ENCODE assay signal across 20 mouse cellular contexts in the genomic region with DNA sequence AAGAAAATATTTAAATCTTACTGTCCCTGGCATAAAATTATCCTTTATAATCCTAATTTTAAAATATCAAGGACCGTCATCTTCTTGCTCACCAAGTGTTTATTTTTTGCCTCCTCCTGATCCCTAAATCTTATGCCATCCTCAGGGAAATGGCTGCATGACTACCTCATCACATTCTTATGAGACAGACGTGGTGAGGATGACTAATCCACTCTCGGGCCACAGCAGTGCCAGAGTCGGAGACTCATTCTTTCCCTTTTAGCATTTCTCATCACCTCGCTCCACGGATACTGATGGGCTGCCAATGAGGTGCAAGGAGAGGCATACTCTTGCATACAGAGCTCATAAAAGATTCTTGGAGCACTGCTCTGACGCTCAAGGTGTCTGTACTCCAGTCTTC. TPM values are rescaled to one million over a fixed set of nuclear protein-coding genes. Genes with fewer than 3 reads are reported as not detected.
DNase-seq lines count a peak whose midpoint lies in the region; ATAC-seq and TF ChIP-seq lines count a peak whose summit lies in the region.
"Had no signal": no experiment of that assay in that cellular context is flagged by ENCODE, and none has a peak within 500 bp of the region (broad histone marks: within the 10 kb centered on the region; RNA-seq: fewer than 3 reads in every experiment).

No protein-coding gene starts in this region.

- H3K27ac ChIP-seq in heart, embryonic 12.5 days (ENCODE audit: poor library complexity, severe bottlenecking), result no peak overlapping the region
- no peak overlapping the region for H3K27ac ChIP-seq in midbrain, embryonic 13.5 days
- H3K27ac ChIP-seq: embryonic facial prominence, embryonic 15.5 days; hindbrain, postnatal 0 days; limb, embryonic 15.5 days had no signal

- no peak overlapping the region for H3K4me3 ChIP-seq in heart, embryonic 12.5 days
- H3K4me3 ChIP-seq in C2C12 (ENCODE audit: insufficient read depth, poor library complexity, severe bottlenecking), result no peak overlapping the region
- no peak overlapping the region for H3K4me3 ChIP-seq in midbrain, embryonic 13.5 days (replicated peaks)
- H3K4me3 ChIP-seq: embryonic facial prominence, embryonic 15.5 days; limb, embryonic 15.5 days had no signal

- H3K9me3 ChIP-seq in heart, embryonic 12.5 days (replicated peaks), result no peaks in the 10 kb centered on the region
- no peaks in the 10 kb centered on the region for H3K9me3 ChIP-seq in midbrain, embryonic 13.5 days
- H3K9me3 ChIP-seq: embryonic facial prominence, embryonic 15.5 days; limb, embryonic 15.5 days had no signal

- no peaks in the 10 kb centered on the region for H3K79me2 ChIP-seq in C2C12 (ENCODE audit: control insufficient read depth, insufficient read depth)

- H3ac ChIP-seq in C2C12 (ENCODE audit: control insufficient read depth, insufficient read length, low read depth), result no peak overlapping the region

- peak; percentile 85 for DNase-seq in heart, adult 11 months
- DNase-seq in 3T3-L1 (ENCODE audit: low read depth, low spot score), result peak; percentile 93
- peak; percentile 78 for DNase-seq in fibroblast of lung, adult 2 months (ENCODE audit: low read depth)
- DNase-seq in lung, postnatal 25 days (ENCODE audit: low spot score), result no peak
- DNase-seq: embryo, embryonic 11 days; heart, postnatal 36 days; kidney, adult 2 months; kidney, postnatal 36 days; layer of hippocampus, adult 9-11 months; lung, postnatal 14 days; right cerebral cortex, postnatal 25 days; thymus, postnatal 14 days had no signal

- ATAC-seq in heart, embryonic 12.5 days (ENCODE audit: insufficient number of reproducible peaks, low FRiP score), result no peak
- ATAC-seq in midbrain, embryonic 13.5 days, result no peak
- ATAC-seq: forebrain, embryonic 14.5 days; hindbrain, postnatal 0 days had no signal

- H3K4me1 ChIP-seq in heart, embryonic 12.5 days (replicated peaks), result no peaks in the 10 kb centered on the region
- H3K4me1 ChIP-seq in midbrain, embryonic 13.5 days (replicated peaks), result no peaks in the 10 kb centered on the region
- H3K4me1 ChIP-seq: embryonic facial prominence, embryonic 15.5 days; limb, embryonic 15.5 days had no signal

- no peak overlapping the region for H3K4me2 ChIP-seq in heart, embryonic 12.5 days
- no peak overlapping the region for H3K4me2 ChIP-seq in midbrain, embryonic 13.5 days (replicated peaks)
- H3K4me2 ChIP-seq: embryonic facial prominence, embryonic 15.5 days; heart, embryonic 11.5 days; limb, embryonic 15.5 days had no signal

- no peak for TF ChIP-seq CTCF in C2C12 (IDR thresholded peaks at IDR 0.05; ENCODE audit: control insufficient read depth, insufficient read depth, insufficient read length)

- H3K9ac ChIP-seq in heart, embryonic 12.5 days, result no peak overlapping the region
- no peak overlapping the region for H3K9ac ChIP-seq in midbrain, embryonic 13.5 days (replicated peaks)
- H3K9ac ChIP-seq: embryonic facial prominence, embryonic 15.5 days; limb, embryonic 15.5 days had no signal

- no peaks in the 10 kb centered on the region for H3K79me3 ChIP-seq in C2C12 (ENCODE audit: low read depth)

- no peaks in the 10 kb centered on the region for H3K27me3 ChIP-seq in heart, embryonic 12.5 days (replicated peaks)
- no peaks in the 10 kb centered on the region for H3K27me3 ChIP-seq in C2C12 (ENCODE audit: control insufficient read depth, insufficient read depth, insufficient read length)
- H3K27me3 ChIP-seq in midbrain, embryonic 13.5 days, result no peaks in the 10 kb centered on the region
- H3K27me3 ChIP-seq: embryonic facial prominence, embryonic 15.5 days; limb, embryonic 15.5 days had no signal

- H3K36me3 ChIP-seq in heart, embryonic 12.5 days, result no peaks in the 10 kb centered on the region
- no peaks in the 10 kb centered on the region for H3K36me3 ChIP-seq in C2C12 (ENCODE audit: control insufficient read depth, insufficient read depth)
- no peaks in the 10 kb centered on the region for H3K36me3 ChIP-seq in midbrain, embryonic 13.5 days
- H3K36me3 ChIP-seq: embryonic facial prominence, embryonic 15.5 days; limb, embryonic 15.5 days had no signal

- WGBS in heart, embryonic 12.5 days, result 61% methylated on average over 7 of the region's 7 CpGs
- WGBS in midbrain, embryonic 13.5 days, result 86% methylated on average over 7 of the region's 7 CpGs

TF ChIP-seq in C2C12, 6 proteins besides CTCF, POLR2A, EP300 and RAD21:
- TF ChIP-seq FOSL1 (IDR thresholded peaks at IDR 0.05; ENCODE audit: insufficient read depth, low read length, poor library complexity, severe bottlenecking) (peak; percentile 82), MYOD1 (IDR thresholded peaks at IDR 0.05; ENCODE audit: control insufficient read depth, insufficient read length, low read depth) (no peak), CEBPB (IDR thresholded peaks at IDR 0.05; ENCODE audit: low read depth) (no peak), USF1 (IDR thresholded peaks at IDR 0.05; ENCODE audit: low read depth) (no peak), MYOG (IDR thresholded peaks at IDR 0.05; ENCODE audit: control insufficient read depth, extremely low read depth, insufficient read length) (no peak), MAX (IDR thresholded peaks at IDR 0.05) (peak; percentile 14)
TF ChIP-seq in C2C12: peak in this region for 2.

RNA-seq across cellular contexts. Expression of a gene that starts 32.2 kb away (rescaled TPM):
- polyA plus RNA-seq in heart, embryonic 12.5 days (2016; fragmentation: Nextera tagmentation; extraction: Ambion mirVana), result 26.7 and 26.9 TPM in 2 replicates
- 21.1 TPM for polyA plus RNA-seq in C2C12 (2012; fragmentation: generic; extraction: Trizol)
- polyA plus RNA-seq in midbrain, embryonic 13.5 days (2015; fragmentation: Nextera tagmentation; extraction: Ambion mirVana), result 26.5 and 27.3 TPM in 2 replicates
